Mouse (Mus musculus): ENCODE results near the gene Igf1.

Igf1 gene

DNA sequence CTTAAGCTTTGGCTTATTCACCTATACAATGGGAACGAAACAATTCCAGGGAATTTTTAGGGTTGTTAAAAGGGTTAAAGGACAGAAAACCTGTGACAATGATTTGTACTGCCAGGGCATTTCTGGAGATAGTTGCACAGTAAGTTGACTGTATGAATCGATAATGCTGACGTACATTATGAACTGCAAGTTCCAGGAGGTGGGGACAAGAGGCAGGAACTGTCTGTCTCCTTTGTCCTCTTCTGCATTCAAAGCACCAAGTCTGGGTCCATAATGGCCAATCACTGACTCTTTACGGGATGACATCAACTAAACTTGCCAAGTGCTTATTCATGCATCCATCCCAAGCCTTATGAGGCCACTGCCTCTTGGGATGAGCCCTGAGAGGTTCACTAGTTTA lies 39.3 kb downstream of the Igf1 start:
- DNase-seq (ENCODE audit: low spot score) = no peak

DNA sequence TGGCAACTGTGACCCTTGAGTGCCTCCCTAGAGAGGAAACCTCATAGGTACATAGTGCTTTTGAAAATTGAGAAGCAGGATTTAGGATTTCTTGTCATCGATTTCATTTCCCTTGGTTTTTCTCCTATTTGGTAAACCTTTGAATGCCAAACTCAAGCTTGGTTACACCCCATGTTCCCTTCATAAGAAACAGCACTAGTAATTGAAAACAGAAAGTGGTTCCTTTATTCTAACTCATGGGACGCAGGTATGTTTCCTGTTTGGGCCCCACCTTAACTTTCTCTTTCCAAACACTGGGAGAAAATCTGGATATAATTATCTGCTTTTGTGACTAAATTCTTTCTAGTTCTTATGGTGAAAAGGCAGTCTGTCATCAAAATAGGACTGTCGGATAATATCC lies 40.8 kb downstream of the Igf1 start:
- DNase-seq (ENCODE audit: low spot score) = no peak

DNA sequence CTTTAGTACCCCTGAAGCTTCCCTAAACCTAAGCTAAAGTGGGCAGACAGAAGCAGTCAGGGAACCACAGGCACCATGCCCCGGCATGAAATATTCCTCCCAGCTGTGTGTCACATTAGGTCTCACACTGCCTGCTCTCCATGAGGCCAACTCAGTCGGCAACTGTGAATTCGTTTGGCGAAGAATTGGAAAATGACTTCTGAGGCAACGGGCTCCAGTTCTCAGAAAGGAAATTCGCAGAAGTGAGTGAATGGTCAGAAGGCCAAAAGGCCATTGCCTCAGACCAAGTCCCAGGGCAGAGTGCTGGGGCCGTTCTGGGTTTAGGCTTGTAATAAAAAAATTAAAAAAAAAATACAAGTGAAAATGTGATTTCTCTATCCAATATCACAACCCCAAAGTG lies 43.9 kb downstream of the Igf1 start:
- no peak for DNase-seq (ENCODE audit: low spot score)

DNA sequence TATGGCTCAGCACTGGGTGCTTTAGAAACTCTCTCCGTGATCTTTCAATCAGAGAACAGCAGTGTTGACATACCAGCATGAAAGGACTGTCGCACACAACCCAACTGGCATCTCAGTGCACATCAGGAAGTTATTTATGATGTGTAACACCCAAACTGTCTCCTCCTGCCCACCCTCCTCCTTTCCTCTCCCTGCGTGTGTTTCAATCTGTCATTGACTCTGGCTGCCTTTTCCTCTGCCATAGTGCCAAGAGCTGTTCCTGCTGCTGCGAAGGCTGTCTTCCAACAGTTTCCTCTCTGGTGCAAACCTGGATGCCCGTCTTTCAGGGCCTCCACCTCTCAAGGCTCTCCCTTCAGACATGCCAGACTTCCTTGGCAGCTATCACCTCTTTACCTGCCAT lies 46.3 kb downstream of the Igf1 start:
- no peak for DNase-seq (ENCODE audit: low spot score)

DNA sequence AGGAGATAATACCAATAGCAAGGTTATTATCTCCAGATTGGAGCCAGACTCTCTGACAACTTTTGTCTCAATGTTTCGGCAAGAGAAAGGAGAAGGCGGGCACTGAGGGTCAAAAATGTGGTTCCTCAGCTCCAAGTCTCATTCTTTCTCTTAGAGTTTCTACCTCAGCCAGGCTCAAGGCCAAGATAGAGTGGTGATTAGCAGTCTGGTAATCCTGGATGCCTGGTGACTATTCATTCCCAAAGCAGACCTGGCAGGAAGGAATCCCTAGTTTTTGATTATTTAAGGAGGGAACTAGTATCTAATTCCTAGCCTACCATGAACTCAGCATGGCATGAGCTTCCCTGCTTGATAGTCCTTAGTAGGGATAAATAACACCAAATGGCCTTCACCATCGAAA lies 47.0 kb downstream of the Igf1 start:
- no peak for DNase-seq (ENCODE audit: low spot score)

DNA sequence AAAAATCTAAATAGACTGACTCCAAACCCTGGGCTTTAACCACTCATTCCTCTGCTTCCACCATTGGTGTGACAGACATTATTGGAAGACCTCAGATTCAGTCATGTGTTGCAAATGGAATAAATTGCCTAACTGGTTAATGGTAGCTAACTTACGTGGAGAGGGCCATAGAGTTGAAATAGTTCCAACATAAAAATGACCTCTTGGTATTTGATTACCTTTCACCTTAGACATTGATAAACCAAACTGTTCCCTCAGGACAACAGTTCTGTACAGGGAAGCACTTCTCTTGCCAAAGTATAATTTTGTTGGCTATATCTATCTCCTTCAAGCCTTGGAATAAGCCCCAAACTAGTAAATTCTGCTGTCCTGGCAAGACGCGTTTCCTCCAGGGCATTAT lies 48.1 kb downstream of the Igf1 start:
- no peak for DNase-seq (ENCODE audit: low spot score)

DNA sequence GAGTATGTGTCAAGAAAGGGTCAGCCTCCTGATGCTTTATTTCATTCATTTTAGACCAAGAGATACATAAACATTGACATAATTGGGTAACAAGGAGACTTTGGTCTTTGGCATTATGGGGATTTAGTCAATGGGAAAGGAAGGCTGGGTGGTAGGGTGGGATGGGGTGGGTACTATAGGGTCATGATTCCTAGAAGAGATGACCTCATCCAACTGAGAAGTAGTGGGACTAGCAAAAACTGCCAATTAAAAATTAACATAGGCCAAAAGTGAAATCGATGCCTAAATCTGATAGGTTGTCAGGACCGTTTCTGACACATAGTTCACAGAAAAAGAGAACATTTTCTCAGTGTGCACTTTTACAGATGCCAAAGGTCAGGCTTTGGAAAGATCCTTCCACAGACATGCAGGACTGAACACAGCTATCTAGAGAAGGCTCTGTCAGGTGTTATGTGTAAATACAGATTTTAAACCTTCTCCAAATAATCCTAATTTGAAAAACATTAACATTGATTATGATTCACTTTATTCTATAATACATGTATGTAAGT lies 48.8 kb downstream of the Igf1 start:
- no peak for DNase-seq (ENCODE audit: low spot score)

DNA sequence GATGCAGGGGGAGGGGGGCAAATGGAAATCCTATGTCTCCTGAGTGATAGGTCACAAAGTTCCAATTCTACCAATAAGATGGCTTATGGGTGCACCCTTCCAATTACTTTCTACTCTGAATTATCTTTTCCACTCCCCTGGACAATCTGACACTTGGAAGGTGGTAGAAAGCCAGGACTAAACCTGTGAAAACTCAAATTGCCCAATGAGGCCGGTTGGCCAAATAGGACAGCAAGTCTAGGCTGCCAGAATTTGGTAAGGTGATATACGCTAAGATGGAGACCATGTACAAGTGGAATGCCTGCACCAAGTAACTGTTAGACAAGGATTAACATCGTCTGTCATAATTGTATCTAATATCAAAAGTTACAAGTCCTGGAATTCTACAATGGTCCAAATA lies 55.8 kb downstream of the Igf1 start:
- DNase-seq (ENCODE audit: low spot score) = no peak

DNA sequence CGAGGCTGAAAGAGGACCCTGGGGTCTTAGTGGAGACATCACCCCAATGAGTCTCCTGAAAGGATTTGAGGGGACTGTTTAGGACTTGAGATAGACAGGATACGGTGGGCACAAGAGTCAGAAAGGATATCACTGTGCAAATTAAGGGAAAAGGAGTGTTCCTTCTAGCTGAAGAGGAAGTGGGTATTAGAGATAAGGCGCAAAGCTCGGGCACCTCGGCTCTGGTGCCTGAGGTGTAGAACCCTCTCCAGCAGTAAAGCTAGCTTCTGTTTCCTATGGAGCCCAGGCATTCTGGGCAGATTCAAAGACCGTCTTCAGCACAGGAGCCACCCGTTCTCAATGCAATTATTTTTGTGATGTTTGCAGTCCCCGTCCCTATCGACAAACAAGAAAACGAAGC lies 56.9 kb downstream of the Igf1 start:
- DNase-seq (ENCODE audit: low spot score) = no peak

DNA sequence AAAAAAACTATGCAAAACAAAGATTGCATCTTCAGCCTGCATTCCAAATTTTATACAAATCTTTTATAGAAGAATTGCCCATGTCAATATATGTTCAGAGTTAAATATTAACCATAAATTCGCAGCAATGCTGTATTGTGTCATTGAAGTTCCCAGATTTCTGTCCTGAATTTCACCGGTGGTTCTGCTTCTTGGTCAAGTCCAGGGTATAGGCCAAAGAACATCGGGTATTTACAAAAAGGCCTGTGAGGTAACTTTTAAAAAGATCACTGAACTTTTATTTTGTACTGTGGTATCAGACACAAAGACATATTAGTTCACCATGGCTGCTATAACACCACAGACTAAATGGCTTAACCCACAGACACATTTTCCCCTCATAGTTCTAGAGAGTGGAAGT lies 57.7 kb downstream of the Igf1 start:
- no peak for DNase-seq (ENCODE audit: low spot score)

DNA sequence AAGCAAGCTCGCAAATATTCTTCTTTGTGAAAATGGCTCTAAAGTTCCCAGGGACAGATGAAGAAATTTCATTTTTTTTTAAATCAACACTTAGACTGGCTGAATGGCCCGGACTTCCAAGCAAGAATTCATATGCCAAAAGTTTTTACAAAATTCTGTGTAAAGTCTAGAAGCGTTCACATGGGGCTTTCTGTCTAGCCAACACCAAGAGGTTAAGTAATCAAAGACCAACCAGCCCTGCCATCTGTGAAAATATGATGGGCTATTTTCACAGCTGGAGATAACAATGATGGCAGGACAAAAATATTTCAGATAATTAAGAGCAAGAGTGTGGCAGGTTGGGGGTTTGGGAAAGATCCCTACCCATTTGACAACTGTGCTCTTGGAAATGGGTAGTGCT lies 64.2 kb downstream of the Igf1 start:
- DNase-seq (ENCODE audit: low spot score) = no peak

DNA sequence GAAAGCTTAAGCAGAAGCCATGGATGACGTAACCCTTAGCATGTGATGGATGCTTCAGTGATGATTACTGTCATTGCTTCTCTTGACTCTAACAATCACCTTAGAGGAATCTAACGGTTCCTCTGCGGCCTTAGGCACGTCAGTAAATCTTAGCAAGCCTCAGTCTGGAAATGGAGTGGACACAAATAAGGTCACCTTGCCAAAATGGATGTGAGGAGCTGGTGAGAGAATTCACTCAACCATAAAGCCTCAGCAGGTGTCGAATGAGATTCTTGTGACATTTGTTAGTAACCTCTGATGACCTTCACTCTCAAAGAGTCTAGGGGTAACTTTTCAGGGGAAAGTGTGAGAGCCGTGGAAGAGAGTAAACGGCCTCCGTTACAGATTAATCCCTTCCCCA lies 68.5 kb downstream of the Igf1 start:
- no peak for DNase-seq (ENCODE audit: low spot score)

DNA sequence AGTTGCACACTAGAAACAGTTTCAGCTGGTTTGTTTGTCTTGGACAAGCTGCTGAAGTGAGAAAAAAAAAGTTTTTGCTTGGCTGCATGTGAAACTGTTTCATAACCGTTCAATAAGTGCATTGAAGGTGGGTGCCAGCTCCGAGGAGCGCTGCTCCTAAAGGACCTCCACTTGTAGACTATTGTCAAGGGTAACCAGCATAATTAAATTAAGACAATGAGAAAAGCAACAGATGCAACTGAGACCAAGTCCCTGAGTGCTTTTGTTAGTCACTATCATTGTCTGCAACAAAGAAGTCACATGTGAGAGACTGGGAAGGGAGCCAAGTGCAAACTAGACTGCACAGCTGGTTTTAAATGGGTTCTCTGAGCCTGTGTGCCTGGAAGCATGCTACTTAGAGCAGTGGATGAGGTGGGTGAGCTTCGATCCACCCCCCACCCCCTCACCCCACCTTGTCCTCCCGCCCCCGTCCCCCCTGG lies 69.1 kb downstream of the Igf1 start:
- DNase-seq (ENCODE audit: low spot score) = peak; percentile 26

DNA sequence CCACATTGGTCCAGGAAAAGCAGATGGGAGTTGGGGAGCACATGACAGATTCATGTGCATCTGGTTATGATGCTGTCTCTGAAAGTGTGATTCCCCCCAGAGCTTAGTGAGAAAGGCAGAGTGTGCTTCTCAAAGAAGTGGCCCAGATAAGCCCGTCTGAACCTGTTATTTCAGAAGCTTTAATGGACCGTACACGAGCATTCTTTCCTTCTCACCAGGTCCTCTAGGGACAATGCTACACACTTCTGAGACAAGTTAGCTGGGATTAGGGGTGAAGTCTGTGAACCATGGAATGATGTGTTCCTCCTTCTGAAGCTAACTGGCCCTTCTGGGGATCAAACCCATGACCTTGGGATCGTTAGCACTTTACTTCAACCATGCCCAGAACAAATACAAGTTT lies 90.1 kb downstream of the Igf1 start:
- DNase-seq (ENCODE audit: low spot score) = no peak

DNA sequence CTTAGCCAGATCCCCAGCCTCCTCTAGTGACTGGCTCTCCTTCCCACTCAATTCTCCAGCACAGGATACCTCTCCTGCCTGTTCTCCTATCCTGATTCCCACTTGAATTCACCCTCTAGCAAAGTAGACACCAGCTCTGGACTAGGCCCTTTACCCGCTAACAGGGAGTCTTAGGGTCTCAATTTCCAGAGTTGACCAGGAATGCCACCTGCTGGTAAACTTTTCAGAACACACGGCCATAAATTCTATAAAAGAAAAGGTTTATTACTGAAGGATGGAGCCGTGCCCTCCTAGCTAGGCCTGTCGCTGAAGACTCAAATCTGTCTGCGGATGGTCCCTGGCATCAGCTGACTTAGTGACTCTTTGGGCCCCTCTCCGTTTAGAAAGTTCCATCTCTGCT lies 113.5 kb downstream of the Igf1 start:
- DNase-seq (ENCODE audit: low spot score) = no peak

DNA sequence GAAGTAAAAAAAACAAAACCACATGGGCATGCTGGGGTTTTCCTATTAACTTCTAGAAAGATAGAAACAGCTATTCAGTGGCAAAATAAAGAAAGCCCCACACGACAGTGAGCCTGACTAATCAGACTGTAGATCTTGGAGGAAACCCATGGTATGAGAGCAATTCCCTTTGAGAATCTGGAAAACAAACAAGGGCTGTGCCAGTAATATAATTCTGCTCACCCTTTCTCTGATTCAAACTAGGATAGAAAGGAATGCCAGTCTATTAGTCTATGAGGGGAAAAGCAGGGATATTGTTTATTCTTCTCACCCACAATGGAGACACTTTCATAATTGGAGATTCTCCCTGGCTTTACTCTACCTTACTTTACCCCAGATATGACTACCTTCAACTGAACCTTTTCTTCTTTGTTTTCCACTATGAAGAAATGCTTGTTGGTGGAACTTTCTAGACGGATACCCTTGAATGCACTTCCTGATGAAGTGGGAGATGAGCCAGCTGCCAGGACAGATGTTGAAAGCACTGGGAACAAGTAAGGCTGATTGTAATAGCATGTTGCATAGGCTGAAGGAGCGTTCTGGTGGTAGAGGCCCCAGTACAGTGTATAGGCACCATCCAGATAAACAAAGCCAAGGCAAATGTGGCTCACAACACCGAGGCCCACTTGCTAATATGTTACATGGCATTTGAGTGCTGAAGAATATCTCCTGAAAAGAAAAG lies 116.0 kb downstream of the Igf1 start:
- no peak for DNase-seq (ENCODE audit: low spot score)

DNA sequence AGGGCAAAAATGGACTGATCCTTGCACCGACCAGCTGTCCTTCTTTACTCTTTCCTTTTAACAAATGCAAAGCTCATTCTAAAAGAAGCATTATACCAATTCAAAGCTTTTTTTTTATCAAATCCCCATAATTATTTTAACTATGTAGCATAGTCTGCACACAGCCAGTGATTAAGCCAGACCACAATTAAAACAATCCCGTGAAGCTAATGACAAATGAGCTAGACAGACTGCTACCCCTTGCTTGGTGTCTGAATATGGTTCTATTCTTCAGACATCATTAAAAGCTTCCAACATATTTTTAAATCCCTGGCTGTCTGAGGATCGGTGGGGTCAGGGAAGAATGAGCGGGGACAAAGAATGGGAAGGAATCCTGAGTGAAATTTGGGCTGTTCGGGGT lies 127.3 kb downstream of the Igf1 start:
- no peak for DNase-seq (ENCODE audit: low spot score)

DNA sequence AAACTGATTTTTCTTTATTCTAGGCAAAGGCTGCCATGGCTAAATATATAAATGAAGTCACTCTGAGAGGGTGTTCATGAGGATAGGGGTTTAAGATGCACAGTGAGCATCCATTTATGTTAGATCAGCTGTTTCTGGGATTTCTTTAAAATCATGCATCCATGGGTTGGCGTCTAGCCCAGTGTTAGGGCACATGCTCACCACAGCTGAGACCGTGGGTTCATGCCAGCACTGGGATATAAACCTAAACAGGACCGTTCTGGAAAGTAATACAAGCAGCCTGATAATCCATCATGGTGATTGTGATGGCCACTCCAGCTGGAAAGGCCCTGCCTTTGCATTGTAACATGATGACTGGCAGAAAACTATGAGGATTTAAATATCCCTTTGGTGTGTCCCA lies 128.1 kb downstream of the Igf1 start:
- no peak for DNase-seq (ENCODE audit: low spot score)
